Mouse (Mus musculus) B cell, adult 62 days (primary cell): ENCODE measurements around the gene Faf2. TPM values are rescaled to one million over a fixed set of nuclear protein-coding genes. Genes with fewer than 3 reads are reported as not detected.

Experiments used
- total RNA-seq: library from RNA; stranded (reverse); gene quantifications from 4 replicates; pipeline ENCODE4 v1.2.4, GENCODE M21; 2023

Faf2 gene
- total RNA-seq, result 55.6 to 66.1 TPM (median 59.9 TPM) in 4 replicates

DNA sequence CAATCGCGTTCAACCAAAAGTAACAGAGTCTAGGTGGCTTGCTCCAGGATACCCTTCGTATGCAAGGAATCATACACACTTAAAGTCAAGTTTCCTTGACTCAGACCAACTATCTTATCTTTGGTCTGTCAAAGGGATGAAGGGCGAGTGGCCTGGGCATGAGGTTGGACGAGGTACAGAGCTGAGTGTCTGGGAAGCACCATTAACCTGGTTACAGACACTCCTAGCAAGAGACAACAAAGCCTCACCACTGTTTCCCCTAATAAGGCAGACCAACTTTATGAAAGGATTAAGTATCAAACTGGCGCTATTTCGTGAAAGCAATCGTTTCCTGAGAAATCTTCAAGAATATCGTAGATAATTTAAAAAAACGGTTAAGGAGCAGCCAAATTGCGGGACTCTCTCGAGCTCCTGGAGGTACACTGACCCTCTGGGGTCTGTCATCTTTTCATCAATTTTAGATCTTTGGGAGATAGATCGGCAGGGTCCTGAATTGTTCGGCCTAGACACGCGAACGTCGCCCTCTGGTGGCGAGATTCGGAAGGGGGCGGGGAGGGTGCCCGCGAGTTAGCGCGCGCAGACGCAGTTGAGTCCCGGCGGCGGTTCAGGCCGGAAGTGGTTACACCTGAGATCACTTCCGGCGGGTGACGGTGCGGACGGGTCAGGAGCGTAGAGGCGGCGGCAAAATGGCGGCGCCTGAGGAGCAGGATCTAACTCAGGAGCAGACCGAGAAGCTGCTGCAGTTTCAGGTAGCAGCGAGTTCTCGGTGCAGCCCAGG lies at the start of gene Faf2:
Gene Faf2 (plus strand): TSS at position 630 of the 778 bp plus-strand sequence.

DNA sequence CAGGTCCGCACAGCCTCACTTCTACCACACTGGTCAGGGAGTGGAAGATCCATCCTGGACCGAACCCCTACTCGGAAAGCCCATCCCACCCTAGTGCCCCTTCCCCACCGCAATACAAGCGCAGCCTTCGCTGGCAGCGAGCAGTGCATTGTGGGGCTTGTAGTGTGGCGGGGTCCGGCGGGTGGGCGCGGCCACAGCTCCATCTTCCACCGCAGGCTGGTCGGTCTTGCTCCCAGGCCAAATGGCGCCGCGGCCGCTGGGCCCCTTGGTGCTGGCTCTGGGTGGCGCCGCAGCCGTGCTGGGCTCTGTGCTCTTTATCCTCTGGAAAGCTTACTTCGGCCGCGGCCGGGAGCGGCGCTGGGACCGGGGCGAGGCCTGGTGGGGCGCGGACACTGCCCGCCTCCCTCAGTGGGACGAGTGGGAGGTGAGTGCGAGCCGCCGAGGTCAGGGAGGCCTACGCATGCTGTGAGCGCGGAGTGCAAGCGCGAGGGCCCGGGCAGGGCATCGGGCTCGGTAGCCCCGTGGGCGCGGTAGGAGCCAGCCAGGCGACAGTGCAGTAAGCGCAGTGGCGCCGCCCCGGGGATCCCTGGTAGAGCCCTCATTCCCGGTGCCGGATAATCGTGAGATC lies 46.6 kb upstream of the Faf2 start, which contains the start of gene Arl10:
Gene Arl10 (plus strand): TSS at position 162 of the 628 bp plus-strand sequence.

DNA sequence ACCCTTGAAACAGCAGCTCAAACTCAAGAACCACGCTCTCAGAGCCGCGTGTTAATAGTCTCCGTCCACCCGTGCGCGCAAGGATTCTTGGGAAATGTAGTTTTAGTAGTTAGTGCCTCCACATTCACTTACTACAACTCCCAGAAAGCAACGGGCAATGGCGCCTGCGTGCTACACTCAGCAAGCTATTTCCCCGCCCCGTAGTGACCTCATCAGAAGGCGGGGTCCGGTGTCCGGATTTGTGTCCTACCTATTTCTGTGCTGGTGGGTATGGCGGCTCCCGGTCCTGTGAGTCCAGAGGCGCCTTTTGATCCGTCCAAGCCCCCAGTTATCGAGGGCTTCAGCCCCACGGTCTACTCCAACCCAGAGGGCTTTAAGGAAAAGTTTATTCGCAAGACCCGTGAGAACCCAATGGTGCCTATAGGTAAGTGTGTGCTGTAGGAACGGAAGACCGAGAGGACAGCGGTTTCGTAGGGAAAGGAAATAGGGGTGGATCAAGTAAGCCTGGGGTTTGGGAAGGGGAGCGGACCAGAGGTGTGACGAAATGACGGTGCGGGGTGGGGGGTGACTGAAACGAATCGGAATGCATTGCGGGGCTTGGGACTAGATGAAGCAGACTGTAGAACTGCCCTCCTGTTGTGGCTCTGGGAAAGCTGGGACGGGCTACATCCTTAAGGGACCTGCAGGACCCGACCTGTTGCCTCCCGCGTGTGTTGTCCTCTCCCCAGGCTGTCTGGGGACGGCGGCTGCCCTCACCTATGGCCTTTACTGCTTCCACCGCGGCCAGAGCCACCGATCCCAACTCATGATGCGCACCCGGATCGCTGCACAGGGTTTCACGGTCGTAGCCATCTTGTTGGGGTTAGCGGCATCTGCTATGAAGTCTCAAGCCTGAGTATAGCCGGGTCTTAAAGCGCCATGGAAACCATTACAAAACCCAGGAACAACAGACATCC lies 31.3 kb upstream of the Faf2 start, which contains the start of the genes Nop16 and Higd2a:
Gene Nop16 (minus strand): TSS at position 95 of the 956 bp plus-strand sequence.
Gene Higd2a (plus strand): TSS at position 212 of the 956 bp plus-strand sequence.

DNA sequence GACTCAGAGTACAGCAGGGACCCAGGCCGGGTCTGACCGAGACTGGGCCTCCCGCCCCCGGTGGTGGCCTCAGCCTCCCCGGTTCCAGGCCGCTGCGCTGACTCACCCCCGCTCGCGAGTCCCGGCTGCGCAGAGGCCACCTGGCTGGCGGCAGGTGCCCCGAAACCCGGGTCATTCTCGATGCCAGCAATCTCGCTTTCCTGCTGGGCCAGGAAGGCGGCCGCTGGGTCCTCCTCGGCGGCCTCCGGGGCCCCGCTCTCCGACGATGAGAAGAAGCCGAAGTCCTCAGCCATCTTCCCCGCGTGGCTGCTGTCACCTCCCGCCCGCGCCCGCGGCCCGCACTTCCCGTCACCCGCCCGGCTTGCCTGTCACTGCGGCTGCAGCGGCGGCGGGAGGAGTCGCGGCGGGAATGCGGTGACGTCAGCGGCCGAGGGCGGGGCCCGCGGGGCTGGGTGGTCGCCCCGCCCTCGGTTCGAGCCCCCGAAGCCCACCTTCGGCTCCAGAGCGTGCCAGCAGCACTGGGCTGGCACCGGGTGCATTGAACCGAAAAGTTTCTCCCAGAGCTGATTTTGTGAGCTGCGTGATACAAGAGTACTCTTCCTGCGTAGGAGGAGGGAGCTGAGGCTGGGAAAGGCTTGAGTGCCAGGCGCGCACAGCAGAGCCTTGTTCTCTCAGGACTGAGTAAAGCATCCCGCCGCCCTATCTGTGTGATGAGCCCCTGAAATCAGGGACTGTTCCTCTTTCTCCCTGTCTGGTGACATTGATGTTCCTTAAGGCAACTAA lies 10.4 kb upstream of the Faf2 start, which contains the start of gene Cltb:
Gene Cltb (minus strand): TSS at position 373 of the 783 bp plus-strand sequence.

DNA sequence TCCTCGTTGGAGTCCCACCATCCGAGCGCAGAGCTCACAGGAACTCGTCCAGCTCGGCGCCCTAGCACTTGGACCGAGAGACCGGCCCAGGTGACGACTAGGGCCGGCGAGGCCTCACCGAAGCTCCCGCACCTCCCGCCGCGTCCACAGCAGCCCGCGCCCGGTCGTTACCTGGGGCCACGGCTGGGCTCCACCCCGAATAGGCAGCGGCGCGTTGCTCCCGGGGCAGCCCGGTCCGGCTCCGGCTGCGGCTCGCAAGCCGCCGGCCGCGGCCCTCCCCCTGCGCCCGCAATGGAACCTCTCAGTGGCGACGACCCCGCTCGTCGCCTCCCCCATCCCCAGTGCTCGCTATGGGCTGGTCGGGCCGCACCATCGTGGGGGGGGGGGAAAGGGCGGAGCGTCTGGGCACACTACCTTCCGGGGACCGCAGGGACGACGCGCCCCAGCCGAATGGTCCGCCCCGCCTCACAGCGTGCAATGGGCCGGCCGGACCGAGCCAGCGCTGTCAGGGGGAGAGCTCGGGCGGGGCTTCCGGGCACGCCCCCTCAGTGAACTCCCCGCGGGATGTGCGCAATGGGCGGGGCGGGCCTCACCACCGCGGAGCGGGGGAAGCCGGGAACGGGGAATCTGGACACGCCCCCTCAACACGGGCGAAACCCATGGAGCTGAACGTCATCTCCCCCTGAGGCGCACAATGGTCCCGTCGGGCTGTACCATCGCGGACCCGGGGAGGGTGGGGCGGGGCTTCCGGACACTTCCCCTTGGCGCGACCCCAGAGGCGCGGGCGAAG lies 72.2 kb downstream of the Faf2 start, which contains the start of gene Rnf44:
Gene Rnf44 (minus strand): TSS at position 350 of the 790 bp plus-strand sequence.

DNA sequence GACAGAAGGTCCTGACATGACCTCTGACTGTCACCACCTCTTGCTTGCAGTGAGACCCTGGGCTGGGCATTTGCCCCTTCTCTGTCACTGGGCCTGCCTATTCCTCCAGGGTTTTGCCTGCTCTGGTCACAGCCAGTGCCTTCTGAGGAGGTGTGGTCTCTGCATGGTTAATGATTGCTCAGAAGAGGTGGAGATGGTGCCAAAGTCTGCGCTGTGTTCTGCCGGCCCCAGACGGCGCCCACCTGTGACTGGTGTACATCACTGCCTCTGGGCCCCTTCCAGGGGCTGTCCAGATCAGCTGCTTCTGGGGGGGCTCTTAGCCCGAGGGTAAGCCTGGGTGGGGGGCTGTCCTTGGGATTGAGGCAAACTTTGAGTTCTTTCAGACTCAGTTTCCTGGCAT lies 79.7 kb downstream of the Faf2 start, which contains the start of gene Cdhr2:
Gene Cdhr2 (plus strand): TSS at position 219 of the 400 bp plus-strand sequence.

Other genes with a start within 250 kb of the Faf2 start
- 19.9 to 31.8 TPM (median 22.3 TPM) in 4 replicates for gene Thoc3, start 152.9 kb upstream of the Faf2 start, total RNA-seq
- gene Simc1, start 118.0 kb upstream of the Faf2 start, total RNA-seq, result 20.6 to 27.1 TPM (median 24.9 TPM) in 4 replicates
- gene 4833439L19Rik, start 56.3 kb upstream of the Faf2 start, total RNA-seq, result 31.9 to 42.3 TPM (median 38.0 TPM) in 4 replicates
- gene Arl10, start 46.8 kb upstream of the Faf2 start, total RNA-seq, result 4.6 to 10.3 TPM (median 9.0 TPM) in 4 replicates
- gene Nop16, start 31.7 kb upstream of the Faf2 start, total RNA-seq, result 15.0 to 25.6 TPM (median 18.9 TPM) in 4 replicates
- gene Higd2a, start 31.6 kb upstream of the Faf2 start, total RNA-seq, result 53.9 to 59.8 TPM (median 56.6 TPM) in 4 replicates
- 20.9 to 25.5 TPM (median 21.3 TPM) in 4 replicates for gene Cltb, start 10.4 kb upstream of the Faf2 start, total RNA-seq
- gene Rnf44, start 72.1 kb downstream of the Faf2 start, total RNA-seq, result 256 to 280 TPM (median 267 TPM) in 4 replicates
- not detected in 4 replicates for gene Cdhr2, start 79.7 kb downstream of the Faf2 start, total RNA-seq
- gene Gprin1, start 128.1 kb downstream of the Faf2 start, total RNA-seq, result not detected in 4 replicates
- not detected in 4 replicates for gene Sncb, start 144.8 kb downstream of the Faf2 start, total RNA-seq
- not detected in 4 replicates for gene Eif4e1b, start 162.2 kb downstream of the Faf2 start, total RNA-seq
- gene Tspan17, start 167.6 kb downstream of the Faf2 start, total RNA-seq, result 3.1 to 12.3 TPM (median 7.9 TPM) in 4 replicates